Mouse (Mus musculus): ENCODE measurements around the gene Mta3. TPM values are rescaled to one million over a fixed set of nuclear protein-coding genes. Genes with fewer than 3 reads are reported as not detected.

Gene Mta3
- polyA plus RNA-seq, 1 experiment: 25.7 TPM

DNA sequence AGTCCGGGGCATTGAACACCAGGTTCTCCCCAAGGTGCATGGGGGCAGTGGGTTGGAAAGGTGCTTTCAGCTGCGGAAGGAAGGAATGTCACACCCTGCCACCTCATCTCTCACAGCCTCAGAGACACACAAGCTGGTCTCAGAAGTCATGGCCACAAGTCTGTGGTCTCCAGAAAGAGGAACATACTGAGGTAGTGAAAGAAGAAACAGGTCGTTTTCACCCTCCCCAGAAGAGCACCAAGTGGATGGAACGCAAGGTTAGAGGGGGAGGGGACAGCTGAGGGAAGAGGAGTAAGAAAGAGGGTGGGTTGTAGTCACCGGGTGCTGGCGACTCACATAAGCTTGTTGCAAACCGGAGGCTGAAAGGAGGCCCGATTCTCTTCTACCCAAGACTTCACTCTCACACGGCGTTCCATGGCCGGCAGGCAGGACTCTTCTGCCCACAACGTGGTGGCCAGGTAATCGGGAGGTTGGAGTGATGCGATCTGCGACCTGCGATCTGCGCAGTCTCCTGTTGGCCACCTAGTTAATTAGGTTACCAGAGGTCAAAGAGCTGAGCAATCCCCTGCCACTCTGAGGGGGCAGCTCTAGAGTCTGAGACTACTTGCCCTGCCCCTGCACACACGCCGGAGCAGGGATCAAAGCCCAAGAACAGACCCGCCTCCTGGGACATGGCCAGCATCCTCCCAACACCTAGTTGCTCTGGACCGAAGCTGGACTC is 140.5 kb downstream of the Mta3 start:
- no peak overlapping the region for H3K4me3 ChIP-seq (ENCODE audit: insufficient read depth, poor library complexity, severe bottlenecking)
- no peaks in the 10 kb centered on the region for H3K27me3 ChIP-seq (ENCODE audit: control insufficient read depth, insufficient read depth, insufficient read length)
- no peaks in the 10 kb centered on the region for H3K36me3 ChIP-seq (ENCODE audit: control insufficient read depth, insufficient read depth)
- no peaks in the 10 kb centered on the region for H3K79me3 ChIP-seq (ENCODE audit: low read depth)
- no peak overlapping the region for H3ac ChIP-seq (ENCODE audit: control insufficient read depth, insufficient read length, low read depth)
- TF ChIP-seq MAX (IDR thresholded peaks at IDR 0.05): no peak
- TF ChIP-seq CEBPB (IDR thresholded peaks at IDR 0.05; ENCODE audit: low read depth): no peak
- no peak for TF ChIP-seq USF1 (IDR thresholded peaks at IDR 0.05; ENCODE audit: low read depth)
- TF ChIP-seq MYOD1 (IDR thresholded peaks at IDR 0.05; ENCODE audit: control insufficient read depth, insufficient read length, low read depth): no peak
- TF ChIP-seq CTCF (IDR thresholded peaks at IDR 0.05; ENCODE audit: control insufficient read depth, insufficient read depth, insufficient read length): no peak
- no peak for TF ChIP-seq FOSL1 (IDR thresholded peaks at IDR 0.05; ENCODE audit: insufficient read depth, low read length, poor library complexity, severe bottlenecking)
- TF ChIP-seq MYOG (IDR thresholded peaks at IDR 0.05; ENCODE audit: control insufficient read depth, extremely low read depth, insufficient read length): no peak
- no peaks in the 10 kb centered on the region for H3K79me2 ChIP-seq (ENCODE audit: control insufficient read depth, insufficient read depth)

DNA sequence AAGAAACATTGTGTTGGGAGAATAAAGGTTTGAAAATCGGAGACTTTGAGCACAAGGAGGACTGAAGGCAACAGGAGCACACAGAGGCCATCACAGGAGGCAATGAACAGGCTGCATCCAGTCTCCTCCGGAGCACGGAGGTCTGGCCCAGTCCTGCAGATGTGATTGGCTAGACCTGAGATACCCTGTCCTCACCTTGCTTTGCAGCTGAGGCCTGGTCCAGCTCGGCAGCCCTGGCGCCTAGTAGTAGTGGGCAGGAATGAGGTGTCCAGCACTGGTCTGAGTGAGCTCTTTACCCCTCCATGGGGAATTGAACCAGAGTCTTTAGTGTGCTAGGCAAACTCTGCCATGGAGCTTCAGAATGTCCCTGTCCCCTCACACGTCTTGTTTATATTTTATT is 141.1 kb downstream of the Mta3 start:
- no peak overlapping the region for H3ac ChIP-seq (ENCODE audit: control insufficient read depth, insufficient read length, low read depth)
- H3K27me3 ChIP-seq (ENCODE audit: control insufficient read depth, insufficient read depth, insufficient read length): no peaks in the 10 kb centered on the region
- TF ChIP-seq USF1 (IDR thresholded peaks at IDR 0.05; ENCODE audit: low read depth) (no peak), MYOD1 (IDR thresholded peaks at IDR 0.05; ENCODE audit: control insufficient read depth, insufficient read length, low read depth) (no peak), MAX (IDR thresholded peaks at IDR 0.05) (no peak), CTCF (IDR thresholded peaks at IDR 0.05; ENCODE audit: control insufficient read depth, insufficient read depth, insufficient read length) (no peak), CEBPB (IDR thresholded peaks at IDR 0.05; ENCODE audit: low read depth) (no peak), FOSL1 (IDR thresholded peaks at IDR 0.05; ENCODE audit: insufficient read depth, low read length, poor library complexity, severe bottlenecking) (no peak), MYOG (IDR thresholded peaks at IDR 0.05; ENCODE audit: control insufficient read depth, extremely low read depth, insufficient read length) (no peak)
- no peaks in the 10 kb centered on the region for H3K79me3 ChIP-seq (ENCODE audit: low read depth)
- H3K36me3 ChIP-seq (ENCODE audit: control insufficient read depth, insufficient read depth): no peaks in the 10 kb centered on the region
- H3K4me3 ChIP-seq (ENCODE audit: insufficient read depth, poor library complexity, severe bottlenecking): no peak overlapping the region
- H3K79me2 ChIP-seq (ENCODE audit: control insufficient read depth, insufficient read depth): no peaks in the 10 kb centered on the region

DNA sequence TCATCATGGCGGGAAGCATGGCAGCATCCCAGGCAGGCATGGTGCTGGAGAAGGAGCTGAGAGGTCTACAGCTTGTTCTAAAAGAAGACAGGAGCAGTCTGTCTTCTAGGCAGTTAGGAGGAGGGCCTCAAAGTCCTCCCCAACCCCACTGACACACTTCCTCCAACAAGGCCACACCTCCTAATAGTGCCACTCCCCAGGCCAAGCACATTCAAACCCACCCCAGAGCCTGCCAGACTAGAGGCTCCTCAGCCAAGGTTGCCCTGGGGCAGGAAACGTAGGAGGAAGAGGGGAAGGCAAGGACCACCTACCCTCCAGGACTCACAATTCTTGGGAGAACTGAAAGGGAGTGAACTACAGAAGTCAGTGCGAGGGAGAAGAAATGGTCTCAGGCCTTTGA is 141.9 kb downstream of the Mta3 start, which contains the start of gene Haao:
Gene Haao, minus strand, starts transcription at position 149 of the 400 bp plus-strand sequence.
- TF ChIP-seq FOSL1 (IDR thresholded peaks at IDR 0.05; ENCODE audit: insufficient read depth, low read length, poor library complexity, severe bottlenecking) (no peak), CTCF (IDR thresholded peaks at IDR 0.05; ENCODE audit: control insufficient read depth, insufficient read depth, insufficient read length) (no peak), USF1 (IDR thresholded peaks at IDR 0.05; ENCODE audit: low read depth) (no peak), MYOD1 (IDR thresholded peaks at IDR 0.05; ENCODE audit: control insufficient read depth, insufficient read length, low read depth) (no peak), MAX (IDR thresholded peaks at IDR 0.05) (no peak), MYOG (IDR thresholded peaks at IDR 0.05; ENCODE audit: control insufficient read depth, extremely low read depth, insufficient read length) (no peak), CEBPB (IDR thresholded peaks at IDR 0.05; ENCODE audit: low read depth) (no peak)
- no peaks in the 10 kb centered on the region for H3K79me3 ChIP-seq (ENCODE audit: low read depth)
- H3K4me3 ChIP-seq (ENCODE audit: insufficient read depth, poor library complexity, severe bottlenecking): no peak within 1 kb of the TSS
- no peaks in the 10 kb centered on the region for H3K36me3 ChIP-seq (ENCODE audit: control insufficient read depth, insufficient read depth)
- H3K79me2 ChIP-seq (ENCODE audit: control insufficient read depth, insufficient read depth): no peaks in the 10 kb centered on the region
- no peak within 1 kb of the TSS for H3ac ChIP-seq (ENCODE audit: control insufficient read depth, insufficient read length, low read depth)
- no peaks in the 10 kb centered on the region for H3K27me3 ChIP-seq (ENCODE audit: control insufficient read depth, insufficient read depth, insufficient read length)

DNA sequence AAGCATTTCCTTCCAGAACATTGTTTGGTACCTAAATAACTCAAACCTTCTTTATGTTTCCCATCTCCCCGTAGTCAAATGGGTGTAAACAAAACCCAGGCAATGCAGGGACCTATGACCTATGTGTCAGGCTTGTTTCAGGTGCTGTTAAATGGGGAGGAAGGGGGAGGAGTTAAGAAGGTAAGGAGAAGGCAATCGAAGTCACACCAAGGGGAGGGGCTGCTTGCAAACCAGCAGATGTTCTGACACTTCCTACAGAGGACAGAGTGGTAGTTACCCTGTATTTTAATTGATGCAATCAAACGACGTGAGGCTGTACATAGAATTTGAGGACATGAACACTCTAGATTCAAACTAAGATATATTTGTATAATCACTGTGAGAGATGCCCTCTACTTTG is 142.5 kb downstream of the Mta3 start:
- no peaks in the 10 kb centered on the region for H3K79me2 ChIP-seq (ENCODE audit: control insufficient read depth, insufficient read depth)
- no peak overlapping the region for H3ac ChIP-seq (ENCODE audit: control insufficient read depth, insufficient read length, low read depth)
- no peaks in the 10 kb centered on the region for H3K36me3 ChIP-seq (ENCODE audit: control insufficient read depth, insufficient read depth)
- no peaks in the 10 kb centered on the region for H3K79me3 ChIP-seq (ENCODE audit: low read depth)
- no peaks in the 10 kb centered on the region for H3K27me3 ChIP-seq (ENCODE audit: control insufficient read depth, insufficient read depth, insufficient read length)
- no peak overlapping the region for H3K4me3 ChIP-seq (ENCODE audit: insufficient read depth, poor library complexity, severe bottlenecking)
- TF ChIP-seq USF1 (IDR thresholded peaks at IDR 0.05; ENCODE audit: low read depth) (no peak), MYOG (IDR thresholded peaks at IDR 0.05; ENCODE audit: control insufficient read depth, extremely low read depth, insufficient read length) (no peak), CTCF (IDR thresholded peaks at IDR 0.05; ENCODE audit: control insufficient read depth, insufficient read depth, insufficient read length) (no peak), MYOD1 (IDR thresholded peaks at IDR 0.05; ENCODE audit: control insufficient read depth, insufficient read length, low read depth) (no peak), MAX (IDR thresholded peaks at IDR 0.05) (no peak), FOSL1 (IDR thresholded peaks at IDR 0.05; ENCODE audit: insufficient read depth, low read length, poor library complexity, severe bottlenecking) (no peak), CEBPB (IDR thresholded peaks at IDR 0.05; ENCODE audit: low read depth) (no peak)

DNA sequence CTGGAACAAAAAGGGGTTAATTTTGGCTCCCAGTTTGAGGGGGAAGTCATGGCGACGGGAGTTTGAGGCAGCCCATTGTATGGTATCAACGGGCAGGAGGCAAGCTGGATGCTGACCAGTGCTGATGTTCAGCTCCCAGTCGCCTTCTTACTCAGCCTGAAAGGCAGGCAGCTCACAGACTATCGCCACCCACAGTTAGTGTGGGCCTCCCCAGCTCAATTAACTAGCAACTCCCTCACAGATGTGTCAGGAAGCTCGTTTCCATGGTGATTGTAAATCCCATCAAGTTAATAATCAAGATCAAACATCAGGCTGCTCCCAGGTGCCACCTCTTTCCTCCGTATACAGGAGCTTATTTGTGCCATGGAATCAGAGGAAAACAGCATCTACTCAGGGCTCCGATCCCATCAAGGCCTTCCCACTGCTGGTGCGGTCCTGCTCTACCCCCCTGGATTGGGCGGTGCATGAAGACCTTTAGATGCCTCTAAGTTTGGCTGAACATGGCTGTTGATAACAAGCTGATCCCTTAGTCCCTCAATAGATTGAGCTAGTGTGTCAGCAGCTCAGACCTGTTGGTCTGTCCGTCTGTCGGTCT is 143.2 kb downstream of the Mta3 start:
- H3K27me3 ChIP-seq (ENCODE audit: control insufficient read depth, insufficient read depth, insufficient read length): no peaks in the 10 kb centered on the region
- H3K79me2 ChIP-seq (ENCODE audit: control insufficient read depth, insufficient read depth): no peaks in the 10 kb centered on the region
- TF ChIP-seq USF1 (IDR thresholded peaks at IDR 0.05; ENCODE audit: low read depth): no peak
- TF ChIP-seq MYOD1 (IDR thresholded peaks at IDR 0.05; ENCODE audit: control insufficient read depth, insufficient read length, low read depth): no peak
- TF ChIP-seq MYOG (IDR thresholded peaks at IDR 0.05; ENCODE audit: control insufficient read depth, extremely low read depth, insufficient read length): no peak
- no peak for TF ChIP-seq CEBPB (IDR thresholded peaks at IDR 0.05; ENCODE audit: low read depth)
- no peak for TF ChIP-seq MAX (IDR thresholded peaks at IDR 0.05)
- no peak for TF ChIP-seq CTCF (IDR thresholded peaks at IDR 0.05; ENCODE audit: control insufficient read depth, insufficient read depth, insufficient read length)
- TF ChIP-seq FOSL1 (IDR thresholded peaks at IDR 0.05; ENCODE audit: insufficient read depth, low read length, poor library complexity, severe bottlenecking): no peak
- H3K4me3 ChIP-seq (ENCODE audit: insufficient read depth, poor library complexity, severe bottlenecking): no peak overlapping the region
- no peaks in the 10 kb centered on the region for H3K36me3 ChIP-seq (ENCODE audit: control insufficient read depth, insufficient read depth)
- no peaks in the 10 kb centered on the region for H3K79me3 ChIP-seq (ENCODE audit: low read depth)
- H3ac ChIP-seq (ENCODE audit: control insufficient read depth, insufficient read length, low read depth): peak overlapping the region; percentile 35

Data from C2C12 (cell line).